Mouse (Mus musculus): Measurements from ENCODE around the gene Gvin1.
"Not testable (repeated sequence)": the region's sequence is repeated elsewhere in the genome, so short reads cannot be mapped to it uniquely, and the experiment has no call there.

Gvin1 gene

DNA sequence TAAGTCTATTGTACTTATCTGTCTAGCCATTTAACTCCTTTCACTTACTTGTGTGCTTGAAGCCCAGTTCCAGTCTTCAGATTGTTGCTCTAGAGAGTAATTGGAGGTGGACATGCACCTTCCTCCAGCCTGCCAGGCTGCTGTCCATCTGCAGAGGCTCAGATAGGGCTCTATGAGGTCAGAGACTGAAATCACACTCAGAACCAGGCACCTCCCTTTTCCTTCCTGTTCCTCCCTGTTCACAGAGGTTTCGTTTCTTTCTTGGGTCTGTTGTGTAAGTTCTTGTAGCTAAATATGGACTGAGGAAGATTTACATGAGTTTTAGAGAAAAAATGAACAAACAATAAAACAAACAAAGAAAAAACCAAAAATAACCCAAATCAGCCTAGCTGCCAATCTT, at the start of gene Gvin1:
TSS of gene Gvin1 (minus strand) at position 150 of the 400 bp plus-strand sequence.
- CTCF ChIA-PET, result not testable (repeated sequence)

DNA sequence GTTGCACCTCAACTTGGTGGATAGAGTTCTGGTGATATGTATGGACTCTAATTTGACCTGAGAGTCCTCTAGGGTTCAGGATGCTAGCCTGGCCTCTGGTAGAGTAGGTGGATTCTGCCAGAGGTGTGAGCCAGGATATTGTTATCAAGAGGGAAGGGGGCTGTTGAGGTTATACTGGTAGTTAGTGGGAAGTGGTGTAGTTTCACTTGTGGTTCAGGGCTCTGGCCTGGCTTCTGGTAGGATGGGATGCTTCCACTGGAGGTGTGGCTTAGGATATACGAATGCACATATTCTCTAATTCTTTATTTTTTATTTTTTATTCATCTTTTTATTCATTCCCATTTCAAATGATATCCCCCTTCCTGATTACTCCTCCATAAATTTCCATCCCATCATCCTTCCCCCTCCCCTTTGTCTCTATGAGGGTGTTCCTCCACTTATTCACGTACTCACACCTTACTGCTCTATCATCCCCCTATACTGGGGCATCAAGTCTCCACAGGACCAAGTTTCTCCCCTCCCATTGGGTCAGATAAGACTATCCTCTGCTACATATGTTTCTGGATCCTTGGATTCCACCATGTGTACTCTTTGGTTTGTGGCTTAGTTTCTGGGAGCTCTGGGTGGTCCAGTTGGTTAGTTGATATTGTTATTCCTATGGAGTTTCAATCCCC, 36.9 kb upstream of the Gvin1 start:
- CTCF ChIA-PET, result no interaction called here

DNA sequence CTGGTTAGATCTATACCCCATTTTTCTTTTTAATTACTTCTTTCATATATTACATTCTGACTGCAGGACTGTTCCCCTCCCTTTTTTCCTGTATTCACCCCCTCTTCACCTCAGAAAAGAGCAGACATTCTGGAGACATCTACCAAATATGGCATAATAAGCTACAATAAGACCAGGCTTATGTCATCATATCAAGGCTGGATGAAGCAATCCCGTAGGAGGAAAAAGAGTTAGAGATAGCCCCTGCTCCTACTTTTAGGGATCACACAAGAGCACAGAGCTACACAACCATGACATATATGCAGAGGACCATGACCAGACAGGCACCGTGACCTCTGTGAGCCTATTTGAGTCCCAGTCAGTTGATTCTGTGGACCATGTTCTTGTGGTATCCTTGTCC, 33.8 kb upstream of the Gvin1 start:
- CTCF ChIA-PET, result no interaction called here

DNA sequence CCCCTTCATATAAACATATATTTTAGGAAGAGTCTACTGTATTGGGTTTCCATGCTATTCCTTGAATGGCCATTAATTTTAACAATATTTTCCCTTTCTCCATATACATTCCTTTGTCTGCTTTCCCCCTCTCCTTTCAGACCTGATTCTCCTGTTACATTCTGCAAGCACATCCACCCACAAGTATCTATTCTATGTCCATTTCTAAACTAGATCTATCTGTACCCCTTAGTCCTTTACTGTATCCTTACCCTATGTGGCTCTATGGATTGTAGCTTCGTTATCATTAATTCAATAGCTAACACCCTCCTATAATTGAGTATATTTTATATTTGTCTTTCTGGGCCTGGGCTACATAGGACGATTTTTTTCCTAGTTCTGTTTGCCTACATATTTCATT, 33.1 kb upstream of the Gvin1 start:
- CTCF ChIA-PET, result no interaction called here

DNA sequence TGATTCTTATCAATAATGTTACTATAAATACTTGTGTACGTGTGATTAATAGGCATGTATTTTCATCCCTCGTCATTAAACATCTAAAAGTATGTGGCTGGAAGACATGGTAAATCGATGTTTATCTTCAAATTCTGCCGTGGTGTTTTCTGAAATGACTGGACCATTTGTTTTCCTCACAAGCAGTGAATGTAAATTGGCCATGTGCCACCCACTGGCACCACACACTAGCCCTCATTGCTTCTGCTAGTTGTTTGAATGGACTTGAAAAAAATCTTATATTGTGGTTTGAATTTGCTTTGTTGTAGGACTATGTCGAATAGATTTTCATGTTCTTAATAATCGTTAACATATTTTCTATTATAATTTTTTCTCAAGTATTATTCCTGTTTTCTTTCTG, 30.5 kb upstream of the Gvin1 start:
- CTCF ChIA-PET, result no interaction called here

DNA sequence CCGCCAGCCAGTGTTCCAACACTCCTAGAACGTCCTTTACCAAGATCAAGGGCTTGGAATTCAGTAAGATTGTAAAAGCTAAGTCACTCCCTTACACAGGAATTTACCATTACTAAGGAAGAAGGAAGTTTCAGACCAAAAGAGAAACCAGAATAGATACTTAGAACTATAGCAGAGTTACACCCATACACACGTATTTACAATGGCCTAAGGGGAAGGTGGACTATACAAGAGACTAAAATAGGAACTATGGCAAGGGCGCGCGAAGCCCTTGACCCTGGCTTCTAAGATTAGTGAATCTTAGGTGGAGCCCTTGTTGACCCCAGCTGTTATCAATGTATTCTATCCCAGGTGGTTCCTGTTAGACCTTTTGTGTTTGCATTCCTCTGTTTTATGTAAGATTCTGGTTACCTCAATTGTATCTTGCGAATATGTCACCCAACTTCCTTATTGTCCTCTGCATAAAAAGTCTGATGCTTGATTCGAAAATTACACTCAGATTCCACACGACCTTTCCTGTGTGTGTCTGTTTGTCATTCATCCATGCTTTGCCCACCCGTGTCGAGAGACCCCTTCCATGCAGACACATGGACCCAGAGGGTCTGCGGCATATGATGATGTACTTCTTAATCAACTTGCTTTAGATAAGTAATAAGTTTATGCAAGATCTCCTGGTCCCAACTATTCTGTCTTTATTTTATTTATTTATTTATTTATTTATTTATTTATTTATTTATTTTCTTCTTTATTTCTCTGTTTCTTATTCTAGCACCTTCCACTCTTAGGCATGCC, 25.6 kb upstream of the Gvin1 start:
- CTCF ChIA-PET, result not testable (repeated sequence)

DNA sequence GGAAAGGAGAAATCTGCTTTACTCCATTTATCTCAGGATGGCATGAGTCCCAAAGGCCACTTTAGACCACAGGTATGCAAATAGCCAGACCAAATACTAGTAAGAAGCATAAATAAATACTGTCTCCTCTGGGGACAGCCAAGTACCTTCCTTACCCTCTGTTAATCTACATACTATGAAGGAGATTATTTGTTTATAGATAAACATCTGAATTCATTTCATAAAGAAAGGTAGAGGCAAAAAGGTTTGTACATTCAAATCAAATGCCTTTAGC, 22.0 kb upstream of the Gvin1 start:
- CTCF ChIA-PET, result no interaction called here

DNA sequence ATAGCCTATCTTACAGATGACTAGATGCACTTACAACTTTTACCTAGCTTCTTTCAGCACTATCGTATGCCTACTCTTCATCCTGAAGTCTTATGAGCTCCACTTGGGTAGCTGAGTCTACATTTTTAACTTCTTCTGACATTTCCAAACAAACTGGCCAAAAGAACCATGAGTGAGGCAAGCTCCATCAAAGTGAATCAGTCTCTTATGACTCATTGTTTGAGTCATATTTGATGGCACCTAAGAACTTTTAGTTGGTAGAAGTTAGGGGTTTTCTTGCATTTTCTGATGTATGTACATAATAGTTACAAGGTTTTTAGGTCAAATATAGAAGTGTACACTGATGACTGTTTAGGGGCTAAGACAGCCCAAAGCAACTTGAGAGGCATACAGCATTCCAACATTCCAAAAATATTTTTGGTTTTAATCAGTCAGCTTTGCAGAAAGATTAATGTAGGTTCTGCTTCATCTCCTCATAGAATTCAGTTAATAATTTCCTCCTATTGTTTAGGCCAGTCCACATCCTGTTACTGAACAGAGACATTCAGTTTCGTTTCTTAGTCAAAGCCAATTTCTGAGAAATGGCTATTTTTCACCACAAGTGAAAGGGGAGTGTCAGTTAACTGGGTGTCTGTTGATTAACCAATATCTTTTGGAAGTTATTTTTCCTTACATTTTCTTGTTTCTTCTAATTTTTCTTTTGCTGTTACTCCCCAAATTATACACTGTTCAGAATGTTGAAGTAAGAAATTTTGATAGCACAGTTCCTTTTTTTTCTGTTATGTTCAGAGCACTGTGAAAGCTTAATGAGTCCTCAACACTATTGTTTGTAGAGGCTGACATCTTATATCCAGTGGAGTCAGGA, 21.4 kb upstream of the Gvin1 start:
- CTCF ChIA-PET, result no interaction called here

DNA sequence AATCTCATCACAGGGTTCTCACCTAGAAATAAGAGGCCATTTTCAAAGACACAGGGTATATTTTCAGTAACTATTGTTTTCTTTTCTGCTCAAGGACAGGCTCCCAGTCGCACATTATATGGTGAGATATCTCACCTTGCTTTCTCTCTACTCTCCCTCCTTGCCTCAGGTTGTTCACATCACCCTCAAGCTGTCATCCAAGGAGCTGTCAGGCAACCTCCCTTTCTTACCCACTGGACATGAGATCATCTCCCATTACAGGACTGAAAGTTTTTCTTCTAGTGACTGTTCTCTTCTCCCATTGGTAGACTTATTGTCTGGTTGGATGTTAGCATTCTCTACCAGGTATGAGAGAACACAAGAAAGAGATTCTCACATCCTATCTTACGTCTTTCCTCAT, 20.5 kb upstream of the Gvin1 start:
- CTCF ChIA-PET, result no interaction called here

DNA sequence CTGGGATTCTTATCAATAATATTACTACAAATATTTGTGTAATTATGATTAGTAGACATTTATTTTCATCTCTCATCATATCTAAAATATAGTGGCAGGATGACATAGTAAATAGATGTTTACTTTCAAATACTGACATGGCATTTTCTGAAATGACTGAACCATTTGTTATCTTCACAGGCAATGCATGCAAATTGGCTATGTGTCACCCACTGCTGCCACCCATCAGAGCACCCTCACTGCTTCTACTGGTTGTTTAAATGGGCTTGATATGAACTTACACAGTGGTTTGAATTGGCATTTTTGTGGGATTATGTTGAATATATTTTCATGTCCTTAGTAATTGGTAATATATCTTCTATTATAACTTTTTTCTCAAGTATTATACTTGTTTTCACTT, 784 bp upstream of the Gvin1 start:
- CTCF ChIA-PET, result not testable (repeated sequence)

DNA sequence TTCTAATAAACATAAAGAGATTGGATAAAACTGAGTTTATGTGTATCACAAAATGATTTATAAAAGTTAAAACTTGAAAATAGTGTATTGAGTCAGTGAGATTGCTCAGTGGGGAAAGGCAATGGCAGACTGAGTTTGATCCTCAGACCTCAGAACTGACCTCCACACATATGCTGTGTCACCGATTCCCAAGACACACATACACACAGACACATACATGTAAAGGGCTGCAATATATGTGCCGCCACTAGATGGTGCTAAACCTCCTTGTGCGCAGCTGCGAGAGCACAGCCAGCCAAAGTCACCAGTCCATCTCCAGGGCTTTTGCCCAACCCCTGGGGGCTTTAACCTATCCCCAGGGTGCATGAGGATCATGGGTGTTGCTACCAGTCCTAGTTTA, 1.4 kb downstream of the Gvin1 start:
- CTCF ChIA-PET, result not testable (repeated sequence)

DNA sequence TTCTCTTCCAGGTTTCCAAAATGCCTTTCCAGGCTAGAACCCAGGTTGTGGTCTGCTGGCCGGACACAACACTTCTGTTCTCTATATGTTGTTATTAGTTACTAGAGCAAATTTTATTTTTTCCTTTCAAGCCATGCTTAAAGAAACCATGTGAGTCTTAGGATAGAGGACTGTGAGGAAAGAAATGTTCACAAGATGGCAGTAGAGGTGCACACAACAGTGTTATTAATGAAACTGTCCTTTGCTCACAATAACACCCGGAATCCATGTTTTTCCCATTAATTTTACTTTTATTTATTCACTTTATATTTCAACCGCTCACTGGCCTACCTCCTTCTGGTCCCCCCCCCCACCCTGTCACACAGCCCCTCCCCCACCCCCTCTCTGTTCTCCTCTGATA, 8.5 kb downstream of the Gvin1 start:
- CTCF ChIA-PET, result not testable (repeated sequence)

DNA sequence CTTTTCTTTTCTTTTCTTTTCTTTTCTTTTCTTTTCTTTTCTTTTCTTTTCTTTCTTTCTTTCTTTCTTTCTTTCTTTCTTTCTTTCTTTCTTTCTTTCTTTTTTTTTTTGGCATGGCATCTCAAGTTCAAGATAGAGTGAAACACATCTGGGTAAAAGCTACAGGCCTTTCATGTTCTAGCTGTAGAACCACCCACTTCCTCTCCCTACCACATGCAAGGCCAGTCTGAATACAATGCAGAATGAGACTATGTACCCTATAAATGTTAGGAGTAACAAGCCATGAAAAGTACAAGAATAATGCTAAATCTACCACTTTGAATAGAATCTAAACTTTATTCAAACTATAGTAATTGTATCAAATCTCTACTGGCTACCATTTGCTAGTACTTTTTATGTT, 38.1 kb downstream of the Gvin1 start:
- CTCF ChIA-PET, result not testable (repeated sequence)

DNA sequence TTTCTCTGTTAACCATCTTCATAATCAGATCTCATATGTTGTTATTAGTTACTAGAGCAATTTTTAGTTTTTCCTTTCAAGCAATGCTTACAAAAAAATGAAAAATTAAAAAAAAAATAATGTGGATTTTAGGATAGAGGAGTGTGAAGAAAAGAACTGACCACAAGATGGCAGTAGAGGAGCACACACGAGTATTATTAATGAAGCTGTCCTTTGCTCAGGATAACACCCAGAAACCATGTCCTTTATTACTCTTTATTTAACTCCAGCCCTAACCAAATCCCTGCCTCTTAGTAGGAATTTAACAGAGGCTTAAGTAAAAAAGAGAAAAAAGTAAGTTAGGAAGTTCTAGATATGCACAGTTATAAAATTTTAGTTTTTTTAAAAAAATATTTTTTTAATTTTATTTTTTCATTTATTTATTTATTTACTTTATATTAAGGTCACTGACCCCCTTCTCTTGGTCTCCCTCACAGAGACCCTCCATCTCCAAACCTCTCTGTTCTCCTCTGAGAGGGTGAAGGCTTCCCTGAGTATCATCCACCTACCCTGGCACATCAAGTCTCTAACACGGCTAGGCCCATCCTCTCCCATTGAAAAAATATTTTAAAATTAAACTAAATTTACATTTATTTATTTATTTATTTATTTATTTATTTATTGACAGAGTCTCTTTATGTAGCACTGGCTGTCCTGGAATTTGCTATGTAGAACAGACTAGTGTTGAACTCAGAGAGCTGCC, 69.9 kb downstream of the Gvin1 start:
- CTCF ChIA-PET, result not testable (repeated sequence)

DNA sequence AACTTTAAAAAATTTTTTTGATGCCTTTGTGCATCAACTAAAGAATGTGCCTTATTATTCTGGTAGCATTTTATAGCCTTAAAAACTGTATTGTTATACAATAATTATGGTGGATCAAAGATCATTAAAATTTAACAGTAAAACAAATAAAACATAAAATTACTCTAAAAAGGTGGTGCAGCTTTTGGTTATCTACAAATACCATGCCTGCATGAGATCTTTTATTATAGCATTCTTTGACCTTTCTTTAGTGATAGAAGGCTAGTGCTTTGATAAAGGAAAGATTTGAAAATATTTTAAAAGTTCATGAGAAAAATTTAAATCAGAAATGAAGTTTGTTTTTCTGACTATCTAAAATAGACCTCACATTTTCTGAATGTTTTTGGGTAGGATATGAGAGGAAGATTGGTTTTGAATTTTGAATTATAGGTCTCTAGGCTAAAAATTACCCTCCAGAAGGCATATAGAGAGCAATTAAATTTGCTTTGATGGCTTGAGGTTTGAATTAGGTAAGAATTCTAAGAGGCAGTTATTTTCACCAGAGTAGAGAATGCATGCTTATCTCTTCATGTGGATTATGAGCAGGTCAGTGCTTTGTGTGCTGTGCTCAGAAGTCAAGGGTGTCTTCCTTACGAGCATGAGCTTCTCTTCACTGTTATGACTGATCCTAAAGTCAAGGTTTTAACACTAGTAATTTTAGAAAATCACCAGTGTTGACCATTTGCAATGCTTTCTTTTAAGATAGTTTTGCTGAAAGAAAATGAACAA, 73.8 kb downstream of the Gvin1 start:
- CTCF ChIA-PET, result not testable (repeated sequence)

DNA sequence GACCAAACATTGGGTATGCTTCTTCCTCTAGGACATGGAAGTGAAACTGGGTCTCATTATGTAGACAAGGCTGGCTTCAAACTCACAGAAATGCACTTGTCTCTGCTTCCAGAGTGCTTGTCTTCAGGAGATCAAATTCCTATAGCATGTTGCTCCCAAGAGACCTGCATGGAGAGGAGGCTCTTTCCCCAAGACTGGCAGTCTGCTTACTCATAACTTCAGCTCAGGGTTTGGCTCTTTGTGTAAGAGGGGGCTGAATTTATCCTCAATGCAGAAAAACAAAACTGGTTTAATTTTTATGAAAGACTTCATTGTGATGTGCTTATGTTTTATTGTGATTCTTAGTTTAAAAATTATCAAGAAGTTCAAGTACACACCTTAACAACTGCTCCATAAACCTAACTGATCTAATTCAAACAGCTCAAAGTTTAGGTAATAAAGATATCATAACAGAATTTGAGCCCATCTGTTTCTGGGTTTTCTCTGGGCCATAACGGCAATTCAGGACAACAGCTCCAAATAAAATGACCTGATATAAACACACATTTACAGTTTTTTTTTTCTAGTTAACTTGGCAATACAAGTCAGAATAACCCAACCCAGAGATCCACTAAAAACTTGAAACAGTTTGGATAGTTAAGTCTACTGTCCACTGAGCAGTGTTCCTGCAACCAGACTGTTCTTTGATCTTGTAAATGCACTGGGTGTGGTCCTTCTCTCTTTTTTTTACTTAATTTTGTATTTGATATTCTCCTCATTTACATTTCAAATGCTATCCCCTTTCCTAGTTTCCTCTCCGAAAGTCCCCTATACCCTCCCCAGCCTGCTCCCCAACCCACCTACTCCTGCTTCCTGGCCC, 97.8 kb downstream of the Gvin1 start:
- CTCF ChIA-PET, result not testable (repeated sequence)

Data from spleen, embryonic (tissue).